Mouse (Mus musculus) ES-E14 (cell line): ENCODE results near the gene Lama2. TPM values are rescaled to one million over a fixed set of nuclear protein-coding genes. Genes with fewer than 3 reads are reported as not detected.

ENCODE experiments used
- DNase-seq: peaks from one replicate; pipeline ENCODE4 v3.0.0-alpha.2; 2013; ENCODE audit warnings: low read depth, low spot score
- H3K27ac ChIP-seq: 2 replicates; pipeline ENCODE4 v1.5.1; 2012; ENCODE audit warnings: low read depth, mild to moderate bottlenecking, low read length, moderate library complexity, mixed read lengths; ENCODE audit not compliant: poor library complexity, insufficient read depth, severe bottlenecking
- H3K36me3 ChIP-seq: 2 replicates; pipeline ENCODE4 v1.6.1; 2012; ENCODE audit warnings: mild to moderate bottlenecking, low read length, moderate library complexity, mixed read lengths; ENCODE audit not compliant: control insufficient read depth, poor library complexity, insufficient read depth, severe bottlenecking
- H3K4me1 ChIP-seq, 2 experiments: fragments of 150-350 bp in 1 of 2; sonication (generic) in 1 of 2; 2 replicates each; pipeline ENCODE4 v1.6.1; 2012; ENCODE audit warnings: low read length in 2 of 2, mild to moderate bottlenecking in 1 of 2, mixed read lengths in 1 of 2; ENCODE audit not compliant: control insufficient read depth in 2 of 2, insufficient read depth in 2 of 2, poor library complexity in 1 of 2
- H3K4me3 ChIP-seq, 2 experiments: fragments of 150-350 bp in 1 of 2; sonication (generic) in 1 of 2; 2 replicates each; pipeline ENCODE4 v1.5.1; 2012; ENCODE audit warnings: low read length in 2 of 2, low read depth in 1 of 2, mild to moderate bottlenecking in 1 of 2, mixed read lengths in 1 of 2; ENCODE audit not compliant: insufficient read depth in 1 of 2, poor library complexity in 1 of 2, severe bottlenecking in 1 of 2
- H3K9ac ChIP-seq: 2 replicates; pipeline ENCODE4 v1.6.1; 2012; ENCODE audit warnings: low read depth, mild to moderate bottlenecking, low read length, mixed read lengths; ENCODE audit not compliant: poor library complexity, insufficient read depth, severe bottlenecking
- H3K9me3 ChIP-seq: fragments of 150-350 bp; sonication (generic); 2 replicates; pipeline ENCODE4 v1.6.1; 2012; ENCODE audit warnings: low read depth, mild to moderate bottlenecking, low read length; ENCODE audit not compliant: control insufficient read depth, insufficient read depth
- CHD2 ChIP-seq: IDR thresholded peaks from 2 replicates; pipeline ENCODE4 v1.6.1; 2014; ENCODE audit warnings: mild to moderate bottlenecking, low read depth, low read length, inconsistent platforms
- HCFC1 ChIP-seq: IDR thresholded peaks from 2 replicates; pipeline ENCODE4 v1.6.1; 2012; ENCODE audit warnings: low read length, inconsistent platforms, borderline replicate concordance; ENCODE audit not compliant: insufficient read depth
- MAFK ChIP-seq: IDR thresholded peaks from 2 replicates; pipeline ENCODE4 v1.6.1; 2014; ENCODE audit warnings: mild to moderate bottlenecking, low read depth, low read length, inconsistent platforms; ENCODE audit not compliant: insufficient read depth
- ZC3H11A ChIP-seq: IDR thresholded peaks from 2 replicates; pipeline ENCODE4 v1.6.1; 2012; ENCODE audit warnings: low read depth, mild to moderate bottlenecking, inconsistent platforms, low read length, borderline replicate concordance
- ZNF384 ChIP-seq: IDR thresholded peaks from 2 replicates; pipeline ENCODE4 v1.6.1; 2012; ENCODE audit warnings: low read depth, low read length, inconsistent platforms
- in situ Hi-C, 2 experiments: fragments of 600-800 bp; cut with MboI; formaldehyde crosslinking; loops; one replicate each; pipeline ENCODE4 v1.15.1; 2025; ENCODE audit warnings: low sequenced_read_pairs in 2 of 2, inconsistent platforms in 1 of 2; ENCODE audit not compliant: unreplicated experiment in 2 of 2
- total RNA-seq: library from RNA; depleted of rRNA; stranded (reverse); fragments of 300-350 nt; gene quantifications from 2 replicates; pipeline ENCODE4 v1.2.3, GENCODE M21; 2012

Gene Lama2
- total RNA-seq, 1 experiment: 0.09 TPM

GRCm38 (mm10) chr10:27233577-27233976 lies 386.0 kb downstream of the Lama2 start:
- DNase-seq: no peak
- in situ Hi-C loops: no loop called here
- no peaks in the 10 kb centered on the region for H3K4me1 ChIP-seq
- no peaks in the 10 kb centered on the region for H3K36me3 ChIP-seq
- no peak for TF ChIP-seq MAFK
- TF ChIP-seq CHD2: no peak
- no peak for TF ChIP-seq ZNF384
- TF ChIP-seq ZC3H11A: no peak
- no peak for TF ChIP-seq HCFC1
- H3K4me3 ChIP-seq: no peak overlapping the region
- no peak overlapping the region for H3K9ac ChIP-seq
- no peaks in the 10 kb centered on the region for H3K9me3 ChIP-seq
- no peak overlapping the region for H3K27ac ChIP-seq

- in situ Hi-C loops: no loop called here
- TF ChIP-seq HCFC1: no peak
- TF ChIP-seq ZNF384: no peak
- no peak for TF ChIP-seq CHD2
- no peak for TF ChIP-seq MAFK
- no peak for TF ChIP-seq ZC3H11A
- DNase-seq: no peak
Observed at GRCm38 (mm10) chr10:27223815-27224375, 395.7 kb downstream of the Lama2 start.

GRCm38 (mm10) chr10:27222639-27223315 lies 396.8 kb downstream of the Lama2 start:
- Histone ChIP-seq H3K36me3 (no peaks in the 10 kb centered on the region), H3K27ac (no peak overlapping the region), H3K4me1 (no peaks in the 10 kb centered on the region), H3K4me3 (no peak overlapping the region), H3K9me3 (no peaks in the 10 kb centered on the region), H3K9ac (no peak overlapping the region)
- no peak for DNase-seq
- TF ChIP-seq HCFC1 (no peak), ZC3H11A (no peak), CHD2 (no peak), MAFK (no peak), ZNF384 (no peak)
- in situ Hi-C loops: no loop called here

More at GRCm38 (mm10) chr10:27223815-27224375, 395.7 kb downstream of the Lama2 start:
- Histone ChIP-seq H3K27ac (no peak overlapping the region), H3K4me1 (no peaks in the 10 kb centered on the region), H3K9me3 (no peaks in the 10 kb centered on the region), H3K9ac (no peak overlapping the region), H3K4me3 (no peak overlapping the region), H3K36me3 (no peaks in the 10 kb centered on the region)

GRCm38 (mm10) chr10:27219698-27220097 lies 399.9 kb downstream of the Lama2 start:
- in situ Hi-C loops: no loop called here
- H3K36me3 ChIP-seq: no peaks in the 10 kb centered on the region
- H3K9me3 ChIP-seq: no peaks in the 10 kb centered on the region
- TF ChIP-seq ZNF384: no peak
- no peak for TF ChIP-seq MAFK
- TF ChIP-seq HCFC1: no peak
- no peak for TF ChIP-seq CHD2
- TF ChIP-seq ZC3H11A: no peak
- no peak overlapping the region for H3K27ac ChIP-seq
- H3K4me3 ChIP-seq: no peak overlapping the region
- DNase-seq: no peak
- H3K9ac ChIP-seq: no peak overlapping the region
- H3K4me1 ChIP-seq: no peaks in the 10 kb centered on the region
